Mouse (Mus musculus): Measurements from ENCODE around the gene Mta3. TPM values are rescaled to one million over a fixed set of nuclear protein-coding genes. Genes with fewer than 3 reads are reported as not detected.
A peak's percentile ranks its signal among the peaks of the same experiment; 100 is the strongest.
"Not testable (repeated sequence)": the region's sequence is repeated elsewhere in the genome, so short reads cannot be mapped to it uniquely, and the experiment has no call there.

The Mta3 gene
- polyA plus RNA-seq, 1 experiment: 33.0 TPM

DNA sequence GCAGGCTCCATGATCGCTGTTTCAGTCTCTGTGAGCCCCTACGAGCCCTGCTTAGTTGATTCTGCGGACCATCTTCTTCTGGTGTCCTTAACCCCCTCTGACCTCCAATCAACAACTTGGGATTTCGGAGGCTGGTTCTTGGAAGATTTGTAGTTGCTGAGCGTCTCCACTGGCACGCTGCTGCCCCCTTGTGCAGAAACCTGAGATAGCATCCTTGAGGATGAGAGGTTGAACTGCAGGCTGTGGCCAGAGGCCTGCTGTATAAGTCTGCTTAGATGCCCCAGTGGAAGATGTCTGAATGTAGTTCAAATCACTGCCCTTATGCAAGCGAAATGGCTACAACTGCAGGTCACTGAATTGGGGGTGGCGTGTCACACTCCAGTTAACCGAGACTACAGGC is 144.5 kb downstream of the Mta3 start:
- 15% methylated on average over 9 of the region's 9 CpGs for WGBS
- no peak overlapping the region for H3K27ac ChIP-seq (ENCODE audit: insufficient read depth, low read depth, low read length)
- no peaks in the 10 kb centered on the region for H3K27me3 ChIP-seq (replicated peaks; ENCODE audit: control insufficient read depth, insufficient read depth, low read length)
- peak; percentile 90 for DNase-seq
- H3K36me3 ChIP-seq (ENCODE audit: control insufficient read depth, insufficient read depth, low read length): no peaks in the 10 kb centered on the region
- TF ChIP-seq CTCF (conservative IDR thresholded peaks at IDR 0.05; ENCODE audit: insufficient read depth, insufficient read length, low read depth, low read length) (peak; percentile 96; the same call in 1 of the 2 replicates), POLR2A (IDR thresholded peaks at IDR 0.05; ENCODE audit: low read depth, low read length) (no peak)
- H3K4me3 ChIP-seq (ENCODE audit: insufficient read depth, low read depth, low read length): no peak overlapping the region
- H3K4me1 ChIP-seq (ENCODE audit: control insufficient read depth, insufficient read depth, low read length): no peaks in the 10 kb centered on the region

DNA sequence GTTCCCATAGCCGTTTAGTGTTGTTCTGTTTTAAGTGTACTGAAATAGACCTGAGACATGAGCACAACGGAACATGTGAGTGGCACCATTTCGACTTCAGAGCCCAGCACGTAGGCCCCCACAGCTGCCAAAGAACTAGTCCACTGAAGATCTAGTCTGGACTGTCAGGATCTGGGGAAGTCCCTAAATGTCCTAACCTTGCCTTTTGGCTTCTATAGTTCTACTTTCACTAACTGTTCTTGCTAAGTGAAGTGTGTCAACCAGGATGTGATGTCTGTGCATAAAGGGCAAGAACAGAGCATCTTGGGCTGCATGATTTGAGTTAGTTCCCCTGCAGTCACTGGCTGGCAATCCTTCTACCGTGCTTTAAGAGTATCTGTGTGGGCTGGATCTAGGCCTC is 144.9 kb downstream of the Mta3 start:
- TF ChIP-seq POLR2A (IDR thresholded peaks at IDR 0.05; ENCODE audit: low read depth, low read length): no peak
- no peak for TF ChIP-seq CTCF (conservative IDR thresholded peaks at IDR 0.05; ENCODE audit: insufficient read depth, insufficient read length, low read depth, low read length)
- Histone ChIP-seq H3K36me3 (ENCODE audit: control insufficient read depth, insufficient read depth, low read length) (no peaks in the 10 kb centered on the region), H3K4me3 (ENCODE audit: insufficient read depth, low read depth, low read length) (no peak overlapping the region), H3K27me3 (replicated peaks; ENCODE audit: control insufficient read depth, insufficient read depth, low read length) (no peaks in the 10 kb centered on the region), H3K27ac (ENCODE audit: insufficient read depth, low read depth, low read length) (no peak overlapping the region), H3K4me1 (ENCODE audit: control insufficient read depth, insufficient read depth, low read length) (no peaks in the 10 kb centered on the region)
- 84% methylated on average over 5 of the region's 5 CpGs for WGBS
- no peak for DNase-seq

DNA sequence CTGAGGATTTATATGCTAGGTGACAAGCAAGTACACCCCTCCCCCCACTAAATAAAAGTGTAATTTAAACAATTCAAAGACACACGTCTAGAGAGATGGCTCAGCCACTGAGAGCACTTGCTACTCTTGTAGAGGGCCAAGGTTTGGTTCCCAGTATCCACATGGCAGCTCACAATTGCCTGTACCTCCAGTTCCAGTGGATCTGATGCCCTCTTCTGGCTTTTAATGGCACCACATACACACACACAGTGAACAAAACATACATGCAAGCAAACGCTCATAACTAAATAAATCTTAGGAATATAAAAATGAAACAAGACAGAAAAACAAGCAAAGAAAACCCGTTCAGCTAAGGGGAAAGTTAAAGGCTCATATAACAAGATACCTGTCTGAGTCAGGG is 147.9 kb downstream of the Mta3 start:
- no peak for DNase-seq
- no peak overlapping the region for H3K4me3 ChIP-seq (ENCODE audit: insufficient read depth, low read depth, low read length)
- no peak overlapping the region for H3K27ac ChIP-seq (ENCODE audit: insufficient read depth, low read depth, low read length)
- TF ChIP-seq CTCF (conservative IDR thresholded peaks at IDR 0.05; ENCODE audit: insufficient read depth, insufficient read length, low read depth, low read length) (0 out of 2 replicates have a peak, but pooled peaks have one; percentile 23), POLR2A (IDR thresholded peaks at IDR 0.05; ENCODE audit: low read depth, low read length) (no peak)
- no peaks in the 10 kb centered on the region for H3K36me3 ChIP-seq (ENCODE audit: control insufficient read depth, insufficient read depth, low read length)
- WGBS: 52% methylated on average over 3 of the region's 3 CpGs
- no peaks in the 10 kb centered on the region for H3K27me3 ChIP-seq (replicated peaks; ENCODE audit: control insufficient read depth, insufficient read depth, low read length)
- no peaks in the 10 kb centered on the region for H3K4me1 ChIP-seq (ENCODE audit: control insufficient read depth, insufficient read depth, low read length)

DNA sequence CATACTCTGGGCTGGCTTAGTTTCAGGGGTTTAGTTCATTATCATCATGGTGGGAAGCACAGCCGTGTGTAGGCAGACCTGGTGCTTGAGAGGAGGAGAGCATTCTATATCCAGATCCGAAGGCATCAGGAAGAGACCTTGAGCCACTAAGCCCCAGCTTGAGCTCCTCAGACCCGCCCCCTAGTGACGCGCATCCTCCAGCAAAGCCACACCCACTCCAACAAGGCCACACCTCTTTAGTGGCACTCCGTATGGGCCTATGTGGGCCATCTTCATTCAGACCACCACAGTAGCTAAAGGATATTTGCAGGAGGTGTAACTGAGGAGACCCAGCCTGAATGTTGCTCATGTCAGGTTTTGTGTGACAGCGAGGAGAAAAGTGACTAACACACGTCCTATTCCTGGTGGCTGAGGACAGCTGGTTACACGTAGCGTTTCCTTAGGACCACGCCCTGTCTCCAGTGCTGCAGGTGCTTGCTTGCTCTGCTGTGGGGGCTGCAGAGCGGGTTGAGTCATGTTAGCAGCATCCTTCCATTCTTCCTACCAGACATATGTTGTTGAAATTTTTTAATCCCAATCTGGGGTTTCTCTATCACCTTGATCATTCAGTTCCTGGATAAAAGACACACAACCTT is 148.4 kb downstream of the Mta3 start:
- Histone ChIP-seq H3K4me1 (ENCODE audit: control insufficient read depth, insufficient read depth, low read length) (no peaks in the 10 kb centered on the region), H3K27me3 (replicated peaks; ENCODE audit: control insufficient read depth, insufficient read depth, low read length) (no peaks in the 10 kb centered on the region), H3K4me3 (ENCODE audit: insufficient read depth, low read depth, low read length) (no peak overlapping the region), H3K36me3 (ENCODE audit: control insufficient read depth, insufficient read depth, low read length) (no peaks in the 10 kb centered on the region), H3K27ac (ENCODE audit: insufficient read depth, low read depth, low read length) (no peak overlapping the region)
- DNase-seq: peak; percentile 33
- TF ChIP-seq CTCF (conservative IDR thresholded peaks at IDR 0.05; ENCODE audit: insufficient read depth, insufficient read length, low read depth, low read length): no peak
- no peak for TF ChIP-seq POLR2A (IDR thresholded peaks at IDR 0.05; ENCODE audit: low read depth, low read length)
- WGBS: 58% methylated on average over 12 of the region's 12 CpGs

DNA sequence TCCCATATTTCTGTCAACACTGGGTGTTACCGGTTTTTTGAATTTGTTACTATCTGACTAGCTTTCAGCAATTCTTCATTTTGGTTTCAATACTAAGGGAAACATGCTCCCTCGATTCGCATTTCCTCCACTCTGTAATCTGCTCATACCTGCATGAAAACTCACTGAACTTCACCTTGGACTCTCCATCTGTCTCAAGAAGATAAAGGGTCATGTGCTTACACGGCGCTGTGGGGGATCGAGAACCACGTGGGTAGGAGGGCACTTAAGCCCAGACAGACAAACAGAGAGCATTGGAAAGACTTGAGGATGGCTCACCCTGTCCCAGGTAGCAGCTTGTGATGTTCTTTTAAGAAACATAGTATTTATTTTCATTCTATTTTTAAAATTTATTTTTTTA is 152.4 kb downstream of the Mta3 start:
- WGBS: 87% methylated on average over 7 of the region's 7 CpGs
- no peaks in the 10 kb centered on the region for H3K27me3 ChIP-seq (replicated peaks; ENCODE audit: control insufficient read depth, insufficient read depth, low read length)
- no peak overlapping the region for H3K4me3 ChIP-seq (ENCODE audit: insufficient read depth, low read depth, low read length)
- no peaks in the 10 kb centered on the region; the same call in 1 of the 2 replicates for H3K4me1 ChIP-seq (ENCODE audit: control insufficient read depth, insufficient read depth, low read length)
- DNase-seq: no peak
- TF ChIP-seq CTCF (conservative IDR thresholded peaks at IDR 0.05; ENCODE audit: insufficient read depth, insufficient read length, low read depth, low read length) (no peak), POLR2A (IDR thresholded peaks at IDR 0.05; ENCODE audit: low read depth, low read length) (no peak)
- no peaks in the 10 kb centered on the region for H3K36me3 ChIP-seq (ENCODE audit: control insufficient read depth, insufficient read depth, low read length)
- H3K27ac ChIP-seq (ENCODE audit: insufficient read depth, low read depth, low read length): no peak overlapping the region

DNA sequence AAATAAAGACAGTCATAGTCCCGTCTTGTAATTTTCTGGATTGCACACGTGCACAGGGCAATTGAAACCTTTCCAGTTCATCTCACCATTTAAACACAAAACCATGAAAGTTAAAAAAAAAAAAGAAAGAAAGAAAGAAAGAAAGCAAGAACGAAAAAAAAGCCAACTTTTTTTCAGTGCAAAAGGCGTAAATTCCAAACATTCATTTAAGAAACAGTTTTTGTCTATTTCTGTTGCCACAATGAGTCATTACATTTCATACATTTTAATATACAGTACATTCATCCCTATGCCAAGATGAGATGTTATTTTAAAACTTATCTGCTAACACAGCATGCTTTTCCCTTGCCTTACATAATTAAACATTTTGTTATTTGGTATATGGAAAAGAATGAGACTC is 153.7 kb downstream of the Mta3 start:
- 94% methylated on average over 4 of the region's 4 CpGs for WGBS
- no peaks in the 10 kb centered on the region for H3K36me3 ChIP-seq (ENCODE audit: control insufficient read depth, insufficient read depth, low read length)
- TF ChIP-seq POLR2A (IDR thresholded peaks at IDR 0.05; ENCODE audit: low read depth, low read length) (no peak), CTCF (conservative IDR thresholded peaks at IDR 0.05; ENCODE audit: insufficient read depth, insufficient read length, low read depth, low read length) (no peak)
- H3K27me3 ChIP-seq (replicated peaks; ENCODE audit: control insufficient read depth, insufficient read depth, low read length): no peaks in the 10 kb centered on the region
- H3K27ac ChIP-seq (ENCODE audit: insufficient read depth, low read depth, low read length): no peak overlapping the region
- no peak overlapping the region for H3K4me3 ChIP-seq (ENCODE audit: insufficient read depth, low read depth, low read length)
- no peaks in the 10 kb centered on the region; the same call in 1 of the 2 replicates for H3K4me1 ChIP-seq (ENCODE audit: control insufficient read depth, insufficient read depth, low read length)
- no peak for DNase-seq

DNA sequence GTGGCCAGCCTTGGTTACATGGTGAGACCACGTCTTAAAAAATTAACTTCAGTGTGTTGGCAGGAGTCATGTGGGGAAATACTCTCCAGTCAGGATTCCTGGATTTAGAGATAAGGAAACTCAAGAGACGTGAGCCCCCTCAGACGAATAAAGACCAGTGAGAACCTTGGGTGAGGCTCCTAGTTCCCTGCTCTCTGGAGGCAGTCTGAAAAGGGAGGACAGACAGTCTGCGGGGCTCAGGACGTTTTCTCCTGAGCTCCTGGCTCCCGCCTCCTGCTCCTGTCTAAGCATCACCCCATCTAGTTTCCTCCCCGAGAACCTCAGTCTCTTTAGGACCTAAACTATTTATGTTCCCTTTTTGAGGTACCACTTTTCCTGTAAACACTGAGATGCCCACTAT is 154.3 kb downstream of the Mta3 start:
- no peak for TF ChIP-seq CTCF (conservative IDR thresholded peaks at IDR 0.05; ENCODE audit: insufficient read depth, insufficient read length, low read depth, low read length)
- TF ChIP-seq POLR2A (IDR thresholded peaks at IDR 0.05; ENCODE audit: low read depth, low read length): no peak
- Histone ChIP-seq H3K4me1 (ENCODE audit: control insufficient read depth, insufficient read depth, low read length) (no peaks in the 10 kb centered on the region; the same call in 1 of the 2 replicates), H3K36me3 (ENCODE audit: control insufficient read depth, insufficient read depth, low read length) (no peaks in the 10 kb centered on the region), H3K27me3 (replicated peaks; ENCODE audit: control insufficient read depth, insufficient read depth, low read length) (no peaks in the 10 kb centered on the region), H3K4me3 (ENCODE audit: insufficient read depth, low read depth, low read length) (no peak overlapping the region), H3K27ac (ENCODE audit: insufficient read depth, low read depth, low read length) (no peak overlapping the region)
- WGBS: 87% methylated on average over 7 of the region's 7 CpGs
- no peak for DNase-seq

DNA sequence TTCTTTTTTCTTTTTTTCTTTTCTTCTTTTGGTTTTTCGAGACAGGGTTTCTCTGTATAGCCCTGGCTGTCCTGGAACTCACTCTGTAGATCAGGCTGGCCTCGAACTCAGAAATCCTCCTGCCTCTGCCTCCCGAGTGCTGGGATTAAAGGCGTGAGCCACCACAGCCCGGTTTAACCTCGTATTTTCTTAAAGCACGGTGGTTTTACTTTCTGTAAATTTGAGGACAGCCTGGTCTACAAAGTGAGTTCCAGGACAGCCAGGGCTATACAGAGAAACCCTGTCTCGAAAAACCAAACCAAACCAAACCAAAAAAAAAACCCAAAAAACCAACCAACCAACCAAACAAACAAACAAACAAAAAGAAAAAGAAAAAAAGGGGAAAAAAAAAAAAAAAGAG is 155.0 kb downstream of the Mta3 start:
- DNase-seq; H3K27me3 ChIP-seq (replicated peaks; ENCODE audit: control insufficient read depth, insufficient read depth, low read length); H3K36me3 ChIP-seq (ENCODE audit: control insufficient read depth, insufficient read depth, low read length); H3K4me1 ChIP-seq (ENCODE audit: control insufficient read depth, insufficient read depth, low read length); H3K27ac ChIP-seq (ENCODE audit: insufficient read depth, low read depth, low read length); H3K4me3 ChIP-seq (ENCODE audit: insufficient read depth, low read depth, low read length): not testable (repeated sequence)
- 79% methylated on average over 8 of the region's 8 CpGs for WGBS

Data from kidney, adult 2 months (tissue).